Mouse (Mus musculus) heart, embryonic 16.5 days (tissue): ENCODE data around the gene Slc26a10. TPM values are rescaled to one million over a fixed set of nuclear protein-coding genes. Genes with fewer than 3 reads are reported as not detected.

Experiments
- ATAC-seq: fragments of 200-750 bp; cut with Nextera tagmentation; replicated peaks from 2 replicates; pipeline ENCODE4 v1.8.0; 2017; ENCODE audit warnings: moderate number of reproducible peaks; ENCODE audit not compliant: insufficient read depth, low FRiP score; ENCODE audit errors: extremely low read depth
- H3K27ac ChIP-seq: fragments of 300-500 bp; sonication (generic); 2 replicates; pipeline ENCODE4 v1.5.1; 2014; ENCODE audit warnings: mild to moderate bottlenecking, low read length, control low read depth, moderate library complexity
- H3K27me3 ChIP-seq: fragments of 300-500 bp; sonication (generic); 2 replicates; pipeline ENCODE4 v1.6.1; 2014; ENCODE audit warnings: low read length, mixed read lengths; ENCODE audit not compliant: control insufficient read depth, insufficient read depth
- H3K36me3 ChIP-seq: fragments of 300-500 bp; sonication (generic); 2 replicates; pipeline ENCODE4 v1.6.1; 2014; ENCODE audit not compliant: control insufficient read depth, insufficient read depth
- H3K4me1 ChIP-seq: fragments of 300-500 bp; sonication (generic); 2 replicates; pipeline ENCODE4 v1.6.1; 2014; ENCODE audit warnings: low read length, mixed read lengths; ENCODE audit not compliant: control insufficient read depth, insufficient read depth
- H3K4me2 ChIP-seq: fragments of 300-500 bp; sonication (generic); 2 replicates; pipeline ENCODE4 v1.6.1; 2014; ENCODE audit warnings: low read depth, mild to moderate bottlenecking, control low read depth, low read length
- H3K4me3 ChIP-seq: fragments of 300-500 bp; sonication (generic); 2 replicates; pipeline ENCODE4 v1.5.1; 2014; ENCODE audit warnings: mild to moderate bottlenecking, control low read depth, low read length
- H3K9ac ChIP-seq: fragments of 300-500 bp; sonication (generic); 2 replicates; pipeline ENCODE4 v1.6.1; 2014; ENCODE audit warnings: low read length, control low read depth
- H3K9me3 ChIP-seq: fragments of 300-500 bp; sonication (generic); replicated peaks from 2 replicates; pipeline ENCODE4 v1.6.1; 2016; ENCODE audit warnings: low read length; ENCODE audit not compliant: control insufficient read depth
- WGBS: fragments of 180-500 bp; shearing (Covaris S2); extraction: QIAGEN DNeasy Blood & Tissue Kit; methylation state at CpG from one replicate; pipeline ENCODE4 v1.1.7; 2014; 5-methylcytosine and 5-hydroxymethylcytosine counted together
- polyA plus RNA-seq: library from polyadenylated mRNA; unstranded; fragments of >200 nt; fragmentation: Nextera tagmentation; extraction: Ambion mirVana; gene quantifications from 2 replicates; pipeline ENCODE4 v1.2.1, GENCODE M21; 2015

The Slc26a10 gene
- 16.2 and 17.6 TPM in 2 replicates for polyA plus RNA-seq

- Histone ChIP-seq H3K4me1 (peaks cover 19% of the 10 kb centered on the region), H3K27me3 (peaks cover 77% of the 10 kb centered on the region), H3K4me3 (peak within 1 kb of the TSS; percentile 41), H3K27ac (0 out of 2 replicates have a peak within 1 kb of the TSS, but pooled peaks have one; percentile 25), H3K9ac (peak within 1 kb of the TSS; percentile 48), H3K9me3 (no peaks in the 10 kb centered on the region), H3K4me2 (peak within 1 kb of the TSS; percentile 60), H3K36me3 (no peaks in the 10 kb centered on the region)
- WGBS = 3% methylated on average over 34 of the region's 34 CpGs
- no peak for ATAC-seq
These were observed at the start of gene Slc26a10 for GRCm38 (mm10) chr10:127179871-127180694. Slc26a10 (minus strand) TSS chr10:127180645.

- H3K36me3 ChIP-seq = no peaks in the 10 kb centered on the region
- H3K9ac ChIP-seq = no peak overlapping the region
- ATAC-seq = no peak; the same call in 1 of the 2 replicates
- no peak overlapping the region for H3K4me2 ChIP-seq
- WGBS = 19% methylated on average over 4 of the region's 4 CpGs
- 0 out of 2 replicates have a peak, but pooled peaks cover 3% of the 10 kb centered on the region for H3K4me1 ChIP-seq
- H3K27ac ChIP-seq = no peak overlapping the region
- H3K27me3 ChIP-seq = peaks cover 17% of the 10 kb centered on the region
- H3K4me3 ChIP-seq = no peak overlapping the region
- H3K9me3 ChIP-seq = 0 out of 2 replicates have a peak, but pooled peaks cover under 1% of the 10 kb centered on the region
These were observed 48.5 kb upstream of the Slc26a10 start for GRCm38 (mm10) chr10:127228897-127229296.

- Histone ChIP-seq H3K4me2 (no peak overlapping the region), H3K27me3 (peaks cover 17% of the 10 kb centered on the region), H3K9ac (no peak overlapping the region)
These were observed 46.7 kb upstream of the Slc26a10 start for GRCm38 (mm10) chr10:127227163-127227562.

GRCm38 (mm10) chr10:127226318-127226895 is 46.0 kb upstream of the Slc26a10 start:
- no peaks in the 10 kb centered on the region for H3K36me3 ChIP-seq
- H3K27me3 ChIP-seq = peaks cover 17% of the 10 kb centered on the region
- H3K9me3 ChIP-seq = 0 out of 2 replicates have a peak, but pooled peaks cover 3% of the 10 kb centered on the region
- H3K4me1 ChIP-seq = 0 out of 2 replicates have a peak, but pooled peaks cover 3% of the 10 kb centered on the region
- no peak for ATAC-seq
- WGBS = 58% methylated on average over 8 of the region's 8 CpGs
- H3K4me3 ChIP-seq = no peak overlapping the region
- no peak overlapping the region for H3K9ac ChIP-seq
- no peak overlapping the region for H3K27ac ChIP-seq
- H3K4me2 ChIP-seq = no peak overlapping the region

More at GRCm38 (mm10) chr10:127227163-127227562, 46.7 kb upstream of the Slc26a10 start:
- 0 out of 2 replicates have a peak, but pooled peaks cover 3% of the 10 kb centered on the region for H3K4me1 ChIP-seq
- H3K36me3 ChIP-seq = no peaks in the 10 kb centered on the region
- 74% methylated on average over 8 of the region's 8 CpGs for WGBS
- H3K27ac ChIP-seq = no peak overlapping the region
- H3K9me3 ChIP-seq = 0 out of 2 replicates have a peak, but pooled peaks cover 3% of the 10 kb centered on the region
- no peak for ATAC-seq
- H3K4me3 ChIP-seq = no peak overlapping the region

- Histone ChIP-seq H3K9ac (no peak overlapping the region), H3K27ac (no peak overlapping the region), H3K27me3 (peaks cover 14% of the 10 kb centered on the region), H3K4me1 (0 out of 2 replicates have a peak, but pooled peaks cover 3% of the 10 kb centered on the region), H3K4me3 (no peak overlapping the region), H3K9me3 (0 out of 2 replicates have a peak, but pooled peaks cover 3% of the 10 kb centered on the region), H3K36me3 (no peaks in the 10 kb centered on the region), H3K4me2 (no peak overlapping the region)
- 30% methylated on average over 10 of the region's 10 CpGs for WGBS
- ATAC-seq = no peak
These were observed 45.3 kb upstream of the Slc26a10 start for GRCm38 (mm10) chr10:127225732-127226131.

GRCm38 (mm10) chr10:127225213-127225612 is 44.8 kb upstream of the Slc26a10 start:
- Histone ChIP-seq H3K4me3 (no peak overlapping the region), H3K27me3 (peaks cover 14% of the 10 kb centered on the region), H3K36me3 (no peaks in the 10 kb centered on the region), H3K4me1 (0 out of 2 replicates have a peak, but pooled peaks cover 3% of the 10 kb centered on the region), H3K9ac (no peak overlapping the region), H3K9me3 (peaks cover 7% of the 10 kb centered on the region), H3K27ac (no peak overlapping the region), H3K4me2 (no peak overlapping the region)
- 50% methylated on average over 6 of the region's 6 CpGs for WGBS
- no peak; the same call in 1 of the 2 replicates for ATAC-seq

- WGBS = 78% methylated on average over 2 of the region's 2 CpGs
These were observed 37.9 kb upstream of the Slc26a10 start for GRCm38 (mm10) chr10:127218339-127218738.

GRCm38 (mm10) chr10:127217177-127217576 is 36.7 kb upstream of the Slc26a10 start:
- Histone ChIP-seq H3K27me3 (no peaks in the 10 kb centered on the region), H3K9ac (no peak overlapping the region), H3K9me3 (peaks cover 6% of the 10 kb centered on the region), H3K4me1 (no peaks in the 10 kb centered on the region), H3K4me2 (no peak overlapping the region), H3K4me3 (no peak overlapping the region), H3K36me3 (no peaks in the 10 kb centered on the region), H3K27ac (no peak overlapping the region)
- ATAC-seq = no peak

More at GRCm38 (mm10) chr10:127218339-127218738, 37.9 kb upstream of the Slc26a10 start:
- H3K27ac ChIP-seq = no peak overlapping the region
- H3K4me2 ChIP-seq = no peak overlapping the region
- no peak overlapping the region for H3K4me3 ChIP-seq
- no peak overlapping the region for H3K9ac ChIP-seq
- H3K27me3 ChIP-seq = no peaks in the 10 kb centered on the region
- H3K9me3 ChIP-seq = peaks cover 6% of the 10 kb centered on the region
- H3K4me1 ChIP-seq = no peaks in the 10 kb centered on the region
- H3K36me3 ChIP-seq = no peaks in the 10 kb centered on the region
- no peak for ATAC-seq

GRCm38 (mm10) chr10:127216456-127216855 is 36.0 kb upstream of the Slc26a10 start:
- Histone ChIP-seq H3K4me3 (no peak overlapping the region), H3K27ac (no peak overlapping the region), H3K9me3 (peaks cover 6% of the 10 kb centered on the region), H3K4me1 (no peaks in the 10 kb centered on the region), H3K9ac (no peak overlapping the region), H3K36me3 (no peaks in the 10 kb centered on the region), H3K4me2 (no peak overlapping the region), H3K27me3 (no peaks in the 10 kb centered on the region)
- 89% methylated on average over 11 of the region's 11 CpGs for WGBS
- no peak for ATAC-seq
